Mouse (Mus musculus) forebrain, embryonic 11.5 days (tissue): Measurements from ENCODE around the gene Ago3. TPM values are rescaled to one million over a fixed set of nuclear protein-coding genes. Genes with fewer than 3 reads are reported as not detected.
A peak's percentile ranks its signal among the peaks of the same experiment; 100 is the strongest.

Experiments
- ATAC-seq: fragments of 200-750 bp; cut with Nextera tagmentation; replicated peaks from 2 replicates; pipeline ENCODE4 v1.8.0; 2017; ENCODE audit warnings: moderate TSS enrichment; ENCODE audit not compliant: low FRiP score
- DNase-seq: peaks from one replicate; pipeline ENCODE4 v3.0.0-alpha.2; 2017; ENCODE audit warnings: low spot score
- H3K27ac ChIP-seq: fragments of 300-500 bp; sonication (generic); 2 replicates; pipeline ENCODE4 v1.5.1; 2014; ENCODE audit warnings: low read depth, low read length
- H3K27me3 ChIP-seq: fragments of 300-500 bp; sonication (generic); 2 replicates; pipeline ENCODE4 v1.6.1; 2014; ENCODE audit warnings: mild to moderate bottlenecking, low read length, mixed read lengths; ENCODE audit not compliant: control insufficient read depth, insufficient read depth
- H3K36me3 ChIP-seq: fragments of 300-500 bp; sonication (generic); 2 replicates; pipeline ENCODE4 v1.6.1; 2014; ENCODE audit warnings: mild to moderate bottlenecking, low read length, moderate library complexity, mixed read lengths; ENCODE audit not compliant: control insufficient read depth, insufficient read depth
- H3K4me1 ChIP-seq: fragments of 300-500 bp; sonication (generic); replicated peaks from 2 replicates; pipeline ENCODE4 v1.6.1; 2014; ENCODE audit warnings: low read length, mixed read lengths; ENCODE audit not compliant: control insufficient read depth, insufficient read depth
- H3K4me2 ChIP-seq: fragments of 300-500 bp; sonication (generic); 2 replicates; pipeline ENCODE4 v1.6.1; 2014; ENCODE audit warnings: low read depth, mild to moderate bottlenecking, low read length, moderate library complexity, mixed read lengths; ENCODE audit not compliant: severe bottlenecking
- H3K4me3 ChIP-seq: fragments of 300-500 bp; sonication (generic); 2 replicates; pipeline ENCODE4 v1.5.1; 2014; ENCODE audit warnings: low read depth, low read length
- H3K9ac ChIP-seq: fragments of 300-500 bp; sonication (generic); 2 replicates; pipeline ENCODE4 v1.6.1; 2014; ENCODE audit warnings: low read length
- H3K9me3 ChIP-seq: fragments of 300-500 bp; sonication (generic); 2 replicates; pipeline ENCODE4 v1.6.1; 2016; ENCODE audit warnings: low read length, mixed read lengths; ENCODE audit not compliant: control insufficient read depth
- WGBS: fragments of 180-500 bp; shearing (Covaris S2); extraction: QIAGEN DNeasy Blood & Tissue Kit; methylation state at CpG from one replicate; pipeline ENCODE4 v1.1.7; 2014; 5-methylcytosine and 5-hydroxymethylcytosine counted together
- polyA plus RNA-seq: library from polyadenylated mRNA; unstranded; fragments of >200 nt; fragmentation: Nextera tagmentation; extraction: Ambion mirVana; gene quantifications from 2 replicates; pipeline ENCODE4 v1.2.1, GENCODE M21; 2014

Gene Ago3
- polyA plus RNA-seq, 1 experiment from 2014 or later = 21.9 TPM

- H3K27ac ChIP-seq = no peak overlapping the region
- H3K4me3 ChIP-seq = no peak overlapping the region
- H3K9ac ChIP-seq = no peak overlapping the region
- no peaks in the 10 kb centered on the region for H3K9me3 ChIP-seq
- DNase-seq (no peak), ATAC-seq (no peak)
- WGBS = 86% methylated on average over 4 of the region's 4 CpGs
- no peaks in the 10 kb centered on the region for H3K27me3 ChIP-seq
- H3K36me3 ChIP-seq = no peaks in the 10 kb centered on the region
- H3K4me1 ChIP-seq = no peaks in the 10 kb centered on the region
- no peak overlapping the region for H3K4me2 ChIP-seq
Observed at GRCm38 (mm10) chr4:126343451-126343850, 85.9 kb downstream of the Ago3 start.

- H3K4me3 ChIP-seq = no peak overlapping the region
- no peak overlapping the region for H3K27ac ChIP-seq
- H3K9ac ChIP-seq = no peak overlapping the region
- DNase-seq = no peak
- no peak overlapping the region for H3K4me2 ChIP-seq
- ATAC-seq = no peak
- H3K27me3 ChIP-seq = no peaks in the 10 kb centered on the region
- WGBS = 71% methylated on average over 4 of the region's 4 CpGs
- H3K4me1 ChIP-seq = no peaks in the 10 kb centered on the region
- no peaks in the 10 kb centered on the region for H3K9me3 ChIP-seq
- no peaks in the 10 kb centered on the region for H3K36me3 ChIP-seq
Observed at GRCm38 (mm10) chr4:126339461-126339860, 89.9 kb downstream of the Ago3 start.

- H3K4me2 ChIP-seq = no peak overlapping the region
- H3K9ac ChIP-seq = no peak overlapping the region
- no peaks in the 10 kb centered on the region for H3K4me1 ChIP-seq
- 45% methylated on average over 3 of the region's 3 CpGs for WGBS
- no peak overlapping the region for H3K27ac ChIP-seq
- H3K4me3 ChIP-seq = no peak overlapping the region
- H3K36me3 ChIP-seq = no peaks in the 10 kb centered on the region
- no peak for DNase-seq
- no peaks in the 10 kb centered on the region for H3K27me3 ChIP-seq
- ATAC-seq = no peak
- no peaks in the 10 kb centered on the region for H3K9me3 ChIP-seq
Observed at GRCm38 (mm10) chr4:126332358-126332757, 97.0 kb downstream of the Ago3 start.

GRCm38 (mm10) chr4:126331751-126332150 is 97.6 kb downstream of the Ago3 start:
- Histone ChIP-seq H3K36me3 (no peaks in the 10 kb centered on the region), H3K4me3 (no peak overlapping the region), H3K9me3 (no peaks in the 10 kb centered on the region), H3K27ac (no peak overlapping the region), H3K4me1 (no peaks in the 10 kb centered on the region), H3K4me2 (no peak overlapping the region), H3K27me3 (no peaks in the 10 kb centered on the region), H3K9ac (no peak overlapping the region)
- no peak for ATAC-seq
- 81% methylated on average over 1 of the region's 1 CpGs for WGBS
- DNase-seq = no peak

- Histone ChIP-seq H3K9me3 (no peaks in the 10 kb centered on the region), H3K27ac (no peak overlapping the region), H3K4me3 (no peak overlapping the region), H3K36me3 (no peaks in the 10 kb centered on the region), H3K27me3 (peaks cover 3% of the 10 kb centered on the region; the same call in 1 of the 2 replicates), H3K4me2 (no peak overlapping the region), H3K4me1 (no peaks in the 10 kb centered on the region), H3K9ac (no peak overlapping the region)
- 98% methylated on average over 4 of the region's 4 CpGs for WGBS
- DNase-seq (no peak), ATAC-seq (no peak)
Observed at GRCm38 (mm10) chr4:126330295-126330694, 99.1 kb downstream of the Ago3 start.

GRCm38 (mm10) chr4:126326036-126326435 is 103.3 kb downstream of the Ago3 start:
- Histone ChIP-seq H3K27ac (no peak overlapping the region), H3K9ac (no peak overlapping the region), H3K4me3 (no peak overlapping the region), H3K4me2 (no peak overlapping the region), H3K36me3 (no peaks in the 10 kb centered on the region), H3K9me3 (no peaks in the 10 kb centered on the region), H3K27me3 (peaks cover 14% of the 10 kb centered on the region; the same call in 1 of the 2 replicates), H3K4me1 (0 out of 2 replicates have a peak, but pooled peaks cover 4% of the 10 kb centered on the region)
- no peak for ATAC-seq
- no peak for DNase-seq
- WGBS = 19% methylated on average over 6 of the region's 6 CpGs

GRCm38 (mm10) chr4:126325281-126325861 is 104.0 kb downstream of the Ago3 start, which contains the start of gene Tekt2:
Tekt2 (minus strand) TSS chr4:126325688.
- 10% methylated on average over 23 of the region's 23 CpGs for WGBS
- H3K27ac ChIP-seq = no peak within 1 kb of the TSS
- no peak within 1 kb of the TSS for H3K4me3 ChIP-seq
- no peak for ATAC-seq
- peaks cover 14% of the 10 kb centered on the region; the same call in 1 of the 2 replicates for H3K27me3 ChIP-seq
- DNase-seq = no peak
- H3K9ac ChIP-seq = peak within 1 kb of the TSS; percentile 32
- H3K4me2 ChIP-seq = 0 out of 2 replicates have a peak within 1 kb of the TSS, but pooled peaks have one; percentile 27
- no peaks in the 10 kb centered on the region for H3K9me3 ChIP-seq
- peaks cover 5% of the 10 kb centered on the region; the same call in 1 of the 2 replicates for H3K4me1 ChIP-seq
- no peaks in the 10 kb centered on the region for H3K36me3 ChIP-seq

GRCm38 (mm10) chr4:126324861-126325260 is 104.5 kb downstream of the Ago3 start:
- H3K27me3 ChIP-seq = peaks cover 14% of the 10 kb centered on the region; the same call in 1 of the 2 replicates
- DNase-seq = no peak
- no peaks in the 10 kb centered on the region for H3K36me3 ChIP-seq
- no peak for ATAC-seq
- H3K9me3 ChIP-seq = no peaks in the 10 kb centered on the region
- no peak overlapping the region for H3K4me3 ChIP-seq
- H3K9ac ChIP-seq = no peak overlapping the region; the same call in none of the 2 replicates
- peaks cover 6% of the 10 kb centered on the region; the same call in 1 of the 2 replicates for H3K4me1 ChIP-seq
- WGBS = 15% methylated on average over 13 of the region's 13 CpGs
- H3K4me2 ChIP-seq = no peak overlapping the region
- no peak overlapping the region for H3K27ac ChIP-seq

GRCm38 (mm10) chr4:126322646-126323045 is 106.7 kb downstream of the Ago3 start:
- ATAC-seq (no peak), DNase-seq (no peak)
- Histone ChIP-seq H3K4me2 (no peak overlapping the region), H3K9ac (no peak overlapping the region), H3K4me1 (peaks cover 6% of the 10 kb centered on the region; the same call in 1 of the 2 replicates), H3K4me3 (no peak overlapping the region), H3K27me3 (peaks cover 14% of the 10 kb centered on the region; the same call in 1 of the 2 replicates), H3K27ac (no peak overlapping the region), H3K9me3 (no peaks in the 10 kb centered on the region), H3K36me3 (no peaks in the 10 kb centered on the region; the same call in 1 of the 2 replicates)
- WGBS = 94% methylated on average over 13 of the region's 13 CpGs
